Mouse (Mus musculus): Measurements from ENCODE around the gene Zfp970.
"Not testable (repeated sequence)": the region's sequence is repeated elsewhere in the genome, so short reads cannot be mapped to it uniquely, and the experiment has no call there.

Gene Zfp970

DNA sequence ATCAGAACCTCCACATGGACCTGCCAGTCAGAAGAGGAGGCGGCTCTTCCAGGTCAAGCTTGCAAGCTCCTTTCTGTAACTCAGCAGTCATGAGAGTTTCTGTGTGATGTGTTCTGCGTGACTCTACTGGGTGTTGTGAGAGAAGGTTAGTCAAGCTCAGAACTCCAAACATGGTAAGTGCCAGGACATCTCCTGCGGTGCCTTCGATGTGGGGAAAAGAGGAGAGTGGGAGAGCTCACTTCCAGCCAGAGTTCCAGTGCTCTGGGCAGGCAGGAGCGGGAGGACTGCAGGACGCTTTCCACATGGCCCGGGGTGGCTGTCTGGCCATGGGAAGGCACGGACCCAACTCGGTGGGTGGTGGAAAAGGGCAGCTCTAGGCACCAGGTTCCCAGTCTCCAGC lies at the start of gene Zfp970:
Zfp970 (plus strand) TSS at position 58 of the 400 bp plus-strand sequence.
- peak; percentile 1 for DNase-seq (ENCODE audit: low read depth)

DNA sequence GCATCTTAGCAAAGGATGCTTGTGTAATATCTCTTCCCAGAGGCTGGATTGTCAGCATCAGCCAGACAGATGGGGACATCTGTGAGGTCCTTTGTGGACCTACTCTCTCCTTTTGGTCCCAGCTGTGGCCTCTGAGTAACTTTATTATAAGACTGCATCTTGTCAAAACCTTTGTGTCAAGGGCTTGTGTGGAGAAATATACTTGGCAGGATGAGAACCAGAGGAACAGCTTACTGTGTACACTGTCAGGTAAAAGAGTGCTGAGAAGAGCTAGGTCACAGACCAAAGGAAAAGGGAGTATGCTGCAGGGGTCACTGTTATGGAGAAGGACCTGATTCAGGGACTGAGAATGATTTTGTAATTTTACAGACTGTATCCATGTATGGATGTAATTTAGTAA lies 3.7 kb downstream of the Zfp970 start:
- not testable (repeated sequence) for DNase-seq (ENCODE audit: low read depth)

DNA sequence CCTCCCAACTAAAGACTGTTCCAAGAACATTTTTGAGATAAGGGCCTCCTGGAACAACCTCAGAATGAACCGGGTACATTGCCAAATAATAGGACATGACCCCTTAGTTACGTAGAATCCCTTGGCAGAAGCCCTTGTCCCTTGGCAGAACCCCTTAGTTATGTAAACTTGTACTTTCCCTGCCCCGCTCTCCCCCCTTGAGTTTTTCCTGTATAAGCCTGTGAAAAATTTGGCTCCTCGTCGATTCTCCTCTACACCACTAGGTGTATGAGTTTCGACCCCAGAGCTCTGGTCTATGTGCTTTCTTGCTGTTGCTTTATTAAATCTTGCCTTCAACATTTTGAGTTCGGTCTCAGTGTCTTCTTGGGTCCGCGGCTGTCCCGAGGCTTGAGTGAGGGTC lies 7.7 kb downstream of the Zfp970 start:
- DNase-seq (ENCODE audit: low read depth) = not testable (repeated sequence)

DNA sequence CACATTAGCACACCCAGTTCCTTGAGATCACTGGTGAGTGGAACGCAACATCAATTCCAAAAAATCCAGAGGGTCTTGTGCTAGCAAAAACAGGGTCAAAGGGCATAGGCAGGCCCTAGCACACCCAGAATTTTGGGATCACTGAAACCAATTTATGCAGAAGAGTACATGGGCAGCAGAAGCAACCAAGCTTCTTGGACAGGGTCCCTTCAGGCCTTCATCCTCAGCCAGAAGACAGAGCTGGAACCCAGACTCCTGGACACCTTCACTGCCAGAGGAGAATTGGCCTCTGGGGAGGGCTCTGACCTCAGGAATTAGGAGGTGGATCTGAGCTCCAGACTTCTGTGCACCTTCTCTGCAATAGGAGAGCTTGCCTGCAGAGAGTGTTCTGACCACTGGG lies 17.4 kb downstream of the Zfp970 start:
- DNase-seq (ENCODE audit: low read depth) = not testable (repeated sequence)

DNA sequence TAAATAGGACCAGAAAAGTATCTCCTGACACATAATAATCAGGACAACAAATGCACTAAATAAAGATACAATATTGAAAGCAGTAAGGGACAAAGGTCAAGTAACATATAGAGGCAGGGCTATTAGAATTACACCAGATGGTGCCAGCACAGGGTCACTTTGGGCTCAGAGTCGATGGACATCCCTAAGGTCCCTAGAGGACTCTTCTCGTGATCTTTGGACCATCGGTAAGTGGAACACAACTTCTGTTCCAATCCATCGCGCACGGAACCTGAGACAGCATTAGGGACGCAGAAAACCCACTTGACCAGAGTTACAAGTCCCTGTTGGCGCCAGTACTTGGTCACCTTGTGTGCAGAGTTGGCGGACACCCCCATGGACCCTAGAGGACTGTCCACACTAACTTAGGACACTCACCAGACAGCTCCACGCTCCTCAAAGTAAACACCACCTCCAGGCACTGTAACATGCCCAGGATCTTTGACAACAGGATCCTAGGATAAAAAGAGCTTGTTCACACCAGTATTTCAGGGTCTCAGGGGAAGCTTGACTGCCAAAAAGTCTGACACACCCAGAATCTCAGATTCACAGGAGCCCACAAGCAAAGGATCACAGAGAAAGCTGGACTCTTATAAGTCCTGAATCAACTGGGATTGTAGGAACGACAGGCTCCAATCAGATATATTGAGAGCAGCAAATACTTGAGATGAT lies 18.9 kb downstream of the Zfp970 start:
- not testable (repeated sequence) for DNase-seq (ENCODE audit: low read depth)

DNA sequence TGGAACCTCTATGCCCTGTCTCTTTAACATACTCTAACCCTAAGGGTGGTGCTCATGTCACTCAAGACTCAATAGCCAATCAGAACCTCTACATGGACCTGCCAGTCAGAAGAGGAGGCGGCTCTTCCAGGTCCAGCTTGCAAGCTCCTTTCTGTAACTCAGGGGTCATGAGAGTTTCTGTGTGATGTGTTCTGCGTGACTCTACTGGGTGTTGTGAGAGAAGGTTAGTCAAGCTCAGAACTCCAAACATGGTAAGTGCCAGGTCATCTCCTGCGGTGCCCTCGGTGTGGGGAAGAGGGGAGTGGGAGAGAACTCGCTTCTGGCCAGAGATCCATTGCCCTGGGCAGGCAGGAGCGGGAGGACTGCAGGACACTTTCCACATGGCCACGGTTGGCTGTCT lies 33.5 kb downstream of the Zfp970 start, which contains the start of gene Gm14403:
Gm14403 (plus strand) TSS at position 149 of the 400 bp plus-strand sequence.
- not testable (repeated sequence) for DNase-seq (ENCODE audit: low read depth)

DNA sequence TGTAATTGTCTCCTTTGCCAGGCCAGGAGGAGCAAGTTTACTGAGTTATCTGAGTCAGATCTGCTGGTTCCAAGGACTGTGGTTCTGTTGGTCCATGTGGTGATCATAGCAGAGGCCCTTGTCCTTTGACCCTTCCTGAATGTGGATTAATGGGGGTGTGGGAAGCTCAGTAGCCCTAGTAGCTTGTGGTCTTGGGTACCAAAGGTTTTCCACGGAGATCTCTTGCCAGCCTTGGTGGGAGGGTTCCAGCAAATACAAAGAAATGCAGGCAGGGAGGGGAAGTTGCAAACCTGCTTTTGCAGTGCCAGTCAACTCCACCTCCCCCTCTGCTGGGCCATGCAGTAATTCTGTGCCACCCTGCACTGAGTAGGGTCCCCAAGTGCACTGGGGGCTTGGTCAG lies 34.6 kb downstream of the Zfp970 start:
- DNase-seq (ENCODE audit: low read depth) = not testable (repeated sequence)

DNA sequence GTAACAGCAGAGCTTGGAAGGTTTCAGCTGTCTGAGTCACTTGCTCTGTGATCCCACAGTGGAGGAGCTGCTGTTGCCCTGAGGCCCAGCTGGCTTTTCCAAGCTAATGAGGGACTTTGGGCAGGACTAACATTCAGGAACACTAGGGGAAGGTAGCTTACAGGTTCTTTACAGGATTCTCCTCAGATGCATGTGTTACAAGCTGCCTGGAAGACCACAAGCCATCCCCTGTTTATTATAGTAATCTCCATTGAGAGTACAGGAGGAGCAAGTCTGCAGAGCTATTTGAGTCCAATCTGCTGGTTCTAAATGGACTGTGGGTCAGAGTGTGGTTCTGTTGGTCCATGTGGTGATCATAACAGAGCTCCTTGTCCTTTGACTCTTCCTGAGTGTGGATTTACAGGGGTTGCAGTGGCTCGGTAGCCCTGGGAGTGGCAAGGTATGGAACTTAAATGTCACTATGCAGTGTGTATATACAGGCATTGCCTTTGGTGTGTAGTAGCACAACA lies 40.7 kb downstream of the Zfp970 start:
- not testable (repeated sequence) for DNase-seq (ENCODE audit: low read depth)

DNA sequence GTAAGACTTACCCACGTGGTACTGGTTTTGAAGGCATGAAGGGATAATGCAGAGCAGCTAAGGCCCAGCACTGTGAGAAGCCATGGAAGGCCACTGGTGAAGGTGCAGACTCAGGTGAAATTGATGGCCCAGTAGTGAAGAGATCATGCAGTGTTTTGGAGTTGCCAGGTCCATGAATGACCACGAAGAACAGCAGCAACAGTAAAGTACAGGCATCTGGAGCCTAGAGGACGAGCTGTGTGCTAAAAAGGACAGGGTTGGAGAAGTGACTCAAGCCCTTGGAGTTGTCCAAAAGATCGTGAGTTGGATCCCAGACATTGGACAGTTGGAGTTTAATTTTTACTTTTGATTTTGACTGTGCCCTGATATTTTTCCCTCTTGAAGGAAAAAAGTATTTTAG lies 46.8 kb downstream of the Zfp970 start:
- not testable (repeated sequence) for DNase-seq (ENCODE audit: low read depth)

DNA sequence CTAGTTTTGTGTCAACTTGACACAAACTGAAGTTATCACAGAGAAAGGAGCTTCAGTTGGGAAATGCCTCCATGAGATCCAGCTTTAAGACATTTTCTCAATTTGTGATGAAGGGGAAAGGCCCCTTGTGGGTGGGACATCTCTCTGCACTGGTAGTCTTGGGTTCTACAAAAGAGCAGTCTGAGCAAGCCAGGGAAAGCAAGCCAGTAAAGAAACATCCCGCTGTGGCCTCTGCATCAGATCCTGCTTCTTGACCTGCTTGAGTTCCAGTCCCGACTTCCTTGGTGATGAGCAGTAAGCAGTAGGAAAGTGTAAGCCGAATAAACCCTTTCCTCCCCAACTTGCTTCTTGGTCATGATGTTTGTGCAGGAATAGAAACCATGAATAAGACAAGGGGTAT lies 47.4 kb downstream of the Zfp970 start:
- not testable (repeated sequence) for DNase-seq (ENCODE audit: low read depth)

DNA sequence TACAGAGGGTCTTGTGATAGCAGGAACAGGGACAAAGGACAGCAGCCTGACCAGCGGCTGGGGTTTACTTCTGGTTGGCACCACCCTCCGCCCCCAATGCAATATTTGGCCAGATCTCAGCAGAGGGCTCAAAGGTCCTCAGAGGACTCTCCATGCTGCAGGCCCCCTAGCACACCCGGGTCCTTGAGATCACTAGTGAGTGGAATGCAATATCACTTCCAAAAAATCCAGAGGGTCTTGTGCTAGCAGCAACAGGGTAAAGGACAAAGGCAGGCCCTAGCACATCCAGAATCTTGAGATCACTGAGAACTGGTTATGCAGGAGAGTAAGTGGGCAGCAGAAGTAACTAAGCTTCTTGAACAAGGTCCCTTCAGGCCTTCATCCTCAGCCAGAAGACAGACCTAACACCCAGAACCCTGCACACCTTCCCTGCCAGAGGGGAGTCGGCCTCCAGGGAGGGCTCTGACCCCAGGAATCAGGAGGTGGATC lies 49.5 kb downstream of the Zfp970 start:
- DNase-seq (ENCODE audit: low read depth) = not testable (repeated sequence)

DNA sequence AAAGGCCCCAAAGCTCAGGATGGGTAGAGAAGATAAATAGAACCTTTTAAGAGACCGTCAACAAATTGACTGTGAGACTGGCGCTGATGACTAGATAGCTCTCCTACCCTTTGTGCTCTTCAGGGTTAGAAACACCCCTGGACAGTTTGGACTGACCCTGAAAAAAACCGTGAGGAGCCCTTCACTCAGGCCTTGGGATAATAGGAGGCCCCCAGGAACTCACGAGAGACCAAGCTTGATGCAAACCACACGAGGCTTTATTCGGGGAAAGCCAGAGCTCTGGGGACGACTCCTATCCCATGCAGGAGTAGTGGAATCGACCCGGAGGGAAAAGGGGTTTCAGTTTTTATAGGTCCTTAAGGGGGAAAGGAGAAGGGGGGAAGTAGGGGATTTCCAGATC lies 53.2 kb downstream of the Zfp970 start:
- not testable (repeated sequence) for DNase-seq (ENCODE audit: low read depth)

DNA sequence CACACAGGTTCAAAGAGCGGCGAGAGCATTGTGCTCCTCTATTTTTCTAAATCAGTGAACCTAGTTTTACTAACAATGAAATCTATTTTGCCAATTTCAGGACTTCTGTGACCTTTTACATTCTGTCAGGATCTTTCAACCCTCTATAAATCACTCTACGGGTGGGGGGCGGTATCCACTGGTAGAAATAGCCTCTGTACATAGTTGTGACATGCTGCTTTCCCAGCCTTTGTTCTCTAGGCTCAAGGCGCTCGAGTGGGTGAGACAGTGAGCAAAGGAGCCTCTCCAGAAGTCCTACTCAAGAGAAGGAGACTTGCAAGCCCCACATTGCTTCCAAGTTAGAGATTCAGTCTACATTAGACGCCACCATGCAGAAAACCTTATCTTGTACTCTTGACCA lies 53.8 kb downstream of the Zfp970 start:
- DNase-seq (ENCODE audit: low read depth) = not testable (repeated sequence)

DNA sequence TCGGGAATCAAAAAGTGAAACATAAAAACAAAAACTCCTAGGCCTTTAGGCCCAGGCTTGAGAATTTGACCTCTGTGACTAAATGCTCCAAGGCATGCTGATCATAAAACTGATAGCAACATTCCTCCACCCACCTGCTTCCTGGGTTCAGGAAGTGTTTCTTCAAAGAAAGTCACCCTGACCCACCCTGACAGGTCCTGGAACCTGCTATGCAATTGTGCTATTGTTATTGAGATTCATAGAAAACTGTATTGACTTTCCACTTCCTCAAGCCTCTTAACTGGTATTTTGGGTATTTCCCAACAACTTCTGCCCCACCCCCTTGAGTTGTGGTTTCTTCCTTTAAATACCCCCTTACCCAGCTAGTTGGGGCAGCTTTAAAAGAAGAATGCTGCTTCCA lies 54.4 kb downstream of the Zfp970 start:
- not testable (repeated sequence) for DNase-seq (ENCODE audit: low read depth)

DNA sequence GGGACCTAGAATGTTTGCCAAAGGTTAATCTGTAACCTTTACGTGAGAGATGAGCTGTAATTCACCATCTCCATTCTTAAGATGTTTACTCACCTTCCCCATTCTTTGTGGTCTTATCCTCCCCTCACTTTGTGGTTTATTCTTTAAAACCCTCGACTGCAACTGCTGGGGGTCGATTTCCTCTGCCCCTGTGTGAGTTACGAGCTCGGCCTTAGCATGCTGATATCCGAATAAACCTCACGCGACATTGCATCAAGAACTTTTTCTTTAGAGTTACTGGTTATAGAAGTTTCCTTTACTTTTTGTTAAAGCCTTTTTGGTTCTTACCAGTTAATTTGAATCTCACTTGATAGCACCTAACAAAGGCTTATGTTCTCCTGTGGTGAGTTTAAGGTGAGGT lies 55.5 kb downstream of the Zfp970 start:
- DNase-seq (ENCODE audit: low read depth) = no peak

DNA sequence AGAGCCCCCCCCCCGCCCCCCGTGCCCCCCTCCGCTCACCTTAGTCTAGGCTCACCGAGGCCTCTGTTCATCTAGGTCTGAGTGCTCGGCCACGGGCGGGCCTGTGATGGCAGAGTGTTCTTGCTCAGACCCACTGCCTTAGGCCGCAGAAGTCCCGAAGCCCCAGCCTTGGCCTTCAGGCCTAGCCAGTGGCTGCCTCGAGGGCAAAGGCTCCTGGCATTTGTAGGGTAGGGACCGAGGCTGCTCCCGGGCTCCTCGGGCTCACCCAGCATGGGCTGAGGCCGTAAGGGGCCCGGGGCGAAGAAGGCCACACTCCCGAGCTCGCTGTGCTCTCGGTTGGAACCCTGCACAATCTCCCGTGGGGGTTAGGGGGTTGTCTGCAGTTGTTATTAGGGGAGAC lies 58.5 kb downstream of the Zfp970 start:
- DNase-seq (ENCODE audit: low read depth) = no peak

DNA sequence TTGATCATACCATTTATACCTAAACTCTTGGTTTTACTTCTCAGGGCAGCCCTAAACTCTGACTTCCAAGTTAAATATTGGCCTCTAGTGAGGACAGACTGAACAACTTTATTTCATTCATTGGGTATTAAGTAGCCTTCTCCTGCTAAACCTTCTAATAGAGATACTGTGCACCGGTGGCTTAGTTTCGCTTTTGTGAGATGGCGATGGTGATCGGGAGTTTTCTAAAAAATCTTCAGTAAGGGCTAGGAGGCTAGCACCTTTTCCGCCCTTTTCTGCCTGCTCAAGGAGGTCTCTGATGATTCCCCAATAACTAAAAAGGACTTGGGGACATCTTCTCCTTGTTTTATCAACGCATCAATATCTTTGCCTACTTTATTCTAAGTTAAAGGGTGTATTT lies 59.1 kb downstream of the Zfp970 start:
- not testable (repeated sequence) for DNase-seq (ENCODE audit: low read depth)

DNA sequence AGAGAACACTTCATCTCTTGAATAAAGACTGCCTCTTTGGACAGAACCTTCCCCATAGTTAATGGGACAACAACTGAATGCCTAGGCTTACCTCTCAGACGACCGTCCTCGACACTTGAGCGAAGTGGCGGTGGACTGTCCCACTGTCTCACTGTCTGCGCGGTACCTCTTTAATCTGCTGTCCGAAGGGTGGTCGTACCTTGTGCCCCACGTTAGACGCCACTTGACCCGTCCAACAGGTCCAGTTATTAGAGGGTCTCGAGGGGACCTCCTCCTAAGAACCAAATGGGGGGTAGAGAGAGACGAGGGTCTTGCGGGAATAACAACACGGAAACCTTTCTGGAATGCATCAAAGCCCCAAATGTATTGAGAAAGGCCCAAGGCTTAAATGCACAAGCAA lies 59.6 kb downstream of the Zfp970 start:
- DNase-seq (ENCODE audit: low read depth) = not testable (repeated sequence)
